Mouse (Mus musculus) embryo, embryonic 11 days (tissue): ENCODE data around the gene Dglucy.

ENCODE experiments used
- DNase-seq: peaks from one replicate; pipeline ENCODE4 v3.0.0-alpha.2; 2015

Gene Dglucy

GRCm38 (mm10) chr12:100887801-100888258 lies 109.0 kb downstream of the Dglucy start:
- peak; percentile 19 for DNase-seq

- no peak for DNase-seq
Observed at GRCm38 (mm10) chr12:100890548-100890947, 111.7 kb downstream of the Dglucy start.

- DNase-seq: no peak
Observed at GRCm38 (mm10) chr12:100895504-100895903, 116.6 kb downstream of the Dglucy start.

- no peak for DNase-seq
Observed at GRCm38 (mm10) chr12:100896661-100897060, 117.8 kb downstream of the Dglucy start.

GRCm38 (mm10) chr12:100897736-100898650 lies 119.1 kb downstream of the Dglucy start:
- no peak for DNase-seq

GRCm38 (mm10) chr12:100899111-100899640 lies 120.3 kb downstream of the Dglucy start:
- DNase-seq: peak; percentile 23

GRCm38 (mm10) chr12:100900901-100901300 lies 122.0 kb downstream of the Dglucy start:
- DNase-seq: no peak

- DNase-seq: no peak
Observed at GRCm38 (mm10) chr12:100901386-100901785, 122.5 kb downstream of the Dglucy start.

- no peak for DNase-seq
Observed at GRCm38 (mm10) chr12:100903761-100904160, 124.9 kb downstream of the Dglucy start.

GRCm38 (mm10) chr12:100906861-100907260 lies 128.0 kb downstream of the Dglucy start:
- DNase-seq: no peak

GRCm38 (mm10) chr12:100907598-100908297 lies 128.9 kb downstream of the Dglucy start, which contains the start of gene Gpr68:
TSS of gene Gpr68 (minus strand) at chr12:100908198.
- peak; percentile 77 for DNase-seq

GRCm38 (mm10) chr12:100908298-100909034 lies 129.6 kb downstream of the Dglucy start:
- no peak for DNase-seq

- no peak for DNase-seq
Observed at GRCm38 (mm10) chr12:100909765-100910164, 130.9 kb downstream of the Dglucy start.

GRCm38 (mm10) chr12:100910731-100911130 lies 131.9 kb downstream of the Dglucy start:
- DNase-seq: no peak

- no peak for DNase-seq
Observed at GRCm38 (mm10) chr12:100924646-100925339, 145.9 kb downstream of the Dglucy start.

GRCm38 (mm10) chr12:100925644-100926619 lies 147.1 kb downstream of the Dglucy start:
- DNase-seq: peak; percentile 87

- DNase-seq: no peak
Observed at GRCm38 (mm10) chr12:100928286-100928685, 149.4 kb downstream of the Dglucy start.

GRCm38 (mm10) chr12:100931653-100932052 lies 152.8 kb downstream of the Dglucy start:
- DNase-seq: no peak

GRCm38 (mm10) chr12:100934796-100935195 lies 155.9 kb downstream of the Dglucy start:
- no peak for DNase-seq

- DNase-seq: peak; percentile 80
Observed at GRCm38 (mm10) chr12:100936116-100936515, 157.3 kb downstream of the Dglucy start.

GRCm38 (mm10) chr12:100936737-100937136 lies 157.9 kb downstream of the Dglucy start:
- DNase-seq: no peak
